Mouse (Mus musculus) adrenal gland, postnatal 14 days (tissue): ENCODE measurements around the gene Gli1. TPM values are rescaled to one million over a fixed set of nuclear protein-coding genes. Genes with fewer than 3 reads are reported as not detected.

Experiments
- DNase-seq: peaks from one replicate; pipeline ENCODE4 v3.0.0; 2021; ENCODE audit warnings: mixed read lengths
- long read RNA-seq, 2 experiments: library from polyadenylated mRNA; stranded (forward); transcript quantifications; one replicate each; pipeline ENCODE4 v2.0.0; 2021
- total RNA-seq: library from RNA; stranded (reverse); gene quantifications from 2 replicates; pipeline ENCODE4 v1.2.3, GENCODE M21; 2021

The Gli1 gene
- 3.9 and 4.7 TPM in 2 replicates for total RNA-seq
- long read RNA-seq, experiment 1, result 0 reads
- long read RNA-seq, experiment 2, partial matches to known transcripts, result 0 of 1 reads
- long read RNA-seq, experiment 2, other reads (novel, unspliced or antisense), result 1 of 1 reads

DNA sequence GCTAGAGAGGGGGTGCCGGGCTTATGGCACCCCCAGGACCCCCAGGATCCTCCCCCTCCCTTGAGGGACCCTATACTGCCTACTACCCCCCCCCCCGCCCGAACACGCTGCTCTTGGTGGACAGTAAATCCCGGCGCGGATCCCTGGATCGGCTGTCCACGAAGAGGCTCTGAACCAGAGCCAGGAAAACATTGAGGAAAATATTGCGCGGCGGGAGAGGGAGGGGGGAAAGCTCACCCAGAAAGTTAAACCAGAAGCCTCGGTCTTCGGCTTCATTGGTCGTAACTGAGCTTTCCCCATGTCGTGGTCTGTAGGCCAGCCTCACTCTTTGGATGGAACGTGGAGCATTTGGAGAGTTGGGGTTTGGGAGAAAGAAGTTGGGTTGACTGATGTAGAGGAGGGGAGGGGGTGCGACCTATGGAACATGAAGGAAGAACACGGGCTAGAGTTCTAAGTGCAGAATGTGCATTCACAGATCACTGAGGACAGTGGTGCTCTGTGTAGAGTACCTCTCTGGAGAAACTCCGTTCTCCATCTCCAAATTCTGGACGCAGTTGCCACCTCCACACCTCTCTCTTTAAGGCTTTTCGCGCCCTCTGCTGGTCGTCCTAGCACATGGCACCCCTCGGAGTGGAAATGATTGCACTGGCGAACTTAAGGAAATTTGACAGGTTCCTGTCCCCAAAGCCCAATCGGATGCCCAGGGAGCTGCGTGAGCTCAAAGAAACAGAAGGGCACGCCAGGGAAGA, at the start of gene Gli1:
Gene Gli1, minus strand, starts transcription at position 84 of the 749 bp plus-strand sequence.
- DNase-seq, result peak; percentile 92

DNA sequence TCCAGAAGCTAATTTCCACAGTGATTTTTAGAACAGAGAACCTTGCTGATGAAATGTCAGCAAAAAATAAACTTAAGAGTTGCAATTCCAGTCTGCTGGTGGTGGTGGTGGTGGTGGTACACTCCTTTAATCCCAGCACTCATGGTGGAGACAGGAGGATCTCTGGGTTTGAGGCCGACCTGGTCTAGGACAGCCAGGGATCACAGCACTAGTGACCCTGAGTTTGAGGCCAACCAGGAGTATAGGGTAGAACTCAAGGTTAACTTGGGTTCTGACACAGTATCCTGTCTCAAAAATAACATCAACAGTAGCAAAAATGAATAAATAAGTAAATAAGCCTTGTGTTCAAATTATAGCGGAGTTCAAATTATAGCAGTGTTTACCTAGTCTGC, 40.0 kb upstream of the Gli1 start:
- DNase-seq, result peak; percentile 21

DNA sequence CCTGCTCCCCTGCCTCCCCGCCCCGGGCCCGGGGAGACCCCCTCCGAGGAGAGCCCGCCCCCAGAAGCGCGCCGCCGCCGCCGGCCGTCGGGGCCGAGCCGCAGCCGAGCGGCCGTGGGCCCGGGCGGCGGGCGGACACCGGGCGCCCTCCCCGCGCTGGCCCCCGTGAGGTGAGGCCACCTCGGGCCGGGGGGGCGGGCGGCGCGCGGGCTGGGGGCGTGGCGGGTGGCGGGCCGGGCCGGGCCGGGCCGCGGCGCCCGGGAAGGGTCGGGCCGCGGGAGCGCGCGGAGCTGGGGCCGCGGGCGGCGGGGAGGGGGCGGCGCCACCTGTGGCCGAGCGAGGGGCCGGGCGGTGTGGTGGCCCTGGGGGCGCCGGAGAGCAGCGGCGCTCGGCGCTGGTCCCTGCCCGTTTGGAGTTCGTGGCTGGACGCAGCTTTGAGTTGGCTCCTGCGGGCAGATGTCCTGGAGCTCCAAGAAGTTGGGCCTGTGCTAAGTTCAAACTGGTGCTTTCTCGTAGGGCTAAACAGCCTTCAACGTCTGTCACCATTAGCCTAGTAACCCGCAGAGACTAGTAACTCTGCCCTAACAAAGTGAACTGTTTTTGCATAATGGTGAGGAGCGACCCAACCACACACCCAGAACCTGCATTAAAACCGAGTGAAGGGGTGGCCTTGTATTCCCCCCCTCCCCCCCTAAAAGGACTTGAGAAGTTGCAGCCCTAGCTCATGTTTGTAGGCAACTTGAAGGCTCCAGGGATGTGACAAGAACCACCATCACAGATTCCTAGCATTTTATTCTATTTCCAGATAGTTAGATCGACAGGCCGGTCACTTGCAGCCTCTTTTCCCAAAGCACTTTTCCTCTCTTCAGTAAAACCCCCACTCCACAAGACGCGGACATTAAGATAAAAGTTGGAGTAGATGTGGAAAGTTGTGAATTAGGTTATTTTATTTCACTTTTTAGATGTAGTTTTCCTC, 39.3 kb upstream of the Gli1 start:
- peak; percentile 81 for DNase-seq

DNA sequence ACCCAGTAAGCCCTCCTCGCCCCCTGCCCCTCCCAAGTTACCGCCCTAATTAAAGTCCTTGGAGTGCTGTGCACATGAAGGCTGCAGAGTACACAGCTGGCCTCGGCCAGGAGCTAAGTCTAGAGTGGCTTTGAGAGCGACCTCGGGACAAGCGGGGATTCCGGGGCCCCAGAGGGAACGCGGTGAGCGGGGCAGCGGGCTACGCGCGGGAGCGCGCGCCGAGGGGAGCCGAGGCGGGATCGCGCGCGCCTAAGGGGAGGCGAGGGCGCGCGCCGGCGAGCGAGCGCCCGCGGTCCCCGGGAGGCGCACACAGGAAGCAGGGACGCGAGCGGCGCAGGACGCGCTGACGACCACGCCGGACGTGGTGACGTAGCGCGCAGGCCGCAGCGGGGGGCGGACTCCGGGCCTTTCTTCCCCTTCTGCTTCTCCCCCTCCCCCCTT, 38.5 kb upstream of the Gli1 start, which contains the start of gene R3hdm2:
Gene R3hdm2, plus strand, starts transcription at position 77 of the 441 bp plus-strand sequence.
- peak; percentile 96 for DNase-seq

DNA sequence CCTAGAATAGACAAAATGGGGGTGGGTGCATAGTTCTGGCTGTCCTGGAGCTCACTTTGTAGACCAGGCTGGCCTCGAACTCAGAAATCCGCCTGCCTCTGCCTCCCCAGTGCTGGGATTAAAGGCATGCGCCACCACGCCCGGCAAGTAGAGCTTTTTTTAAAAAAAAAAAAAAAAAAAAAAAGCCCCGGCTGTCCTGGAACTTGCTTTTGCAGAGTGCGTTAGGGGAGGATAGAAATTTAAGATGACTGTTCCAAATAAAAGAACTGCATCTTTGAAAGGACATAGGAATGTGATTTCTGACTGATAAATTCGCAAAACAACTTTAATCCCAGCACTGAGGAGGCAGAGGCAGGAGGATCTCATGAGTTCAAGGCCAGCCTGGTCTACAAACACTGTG, 37.9 kb upstream of the Gli1 start:
- DNase-seq, result no peak

DNA sequence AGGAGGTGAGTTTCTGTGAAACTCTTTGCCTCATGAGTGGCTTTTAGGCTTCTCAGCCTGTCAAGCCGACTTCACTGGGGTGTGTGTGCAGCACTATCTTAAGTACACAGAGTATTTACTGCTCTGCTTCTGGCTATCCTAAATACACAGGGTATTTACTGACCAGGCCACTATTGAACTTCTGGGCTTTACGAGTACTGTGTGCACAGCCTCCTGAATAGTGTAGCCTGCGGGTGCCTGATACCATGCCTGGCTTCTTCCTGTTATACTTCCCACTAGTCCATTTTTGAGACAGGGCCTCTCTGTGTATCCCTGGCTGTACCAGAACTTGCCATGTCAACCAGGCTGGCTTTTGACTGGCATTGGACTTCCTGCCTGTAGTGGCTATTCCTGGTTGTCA, 35.9 kb upstream of the Gli1 start:
- no peak for DNase-seq

DNA sequence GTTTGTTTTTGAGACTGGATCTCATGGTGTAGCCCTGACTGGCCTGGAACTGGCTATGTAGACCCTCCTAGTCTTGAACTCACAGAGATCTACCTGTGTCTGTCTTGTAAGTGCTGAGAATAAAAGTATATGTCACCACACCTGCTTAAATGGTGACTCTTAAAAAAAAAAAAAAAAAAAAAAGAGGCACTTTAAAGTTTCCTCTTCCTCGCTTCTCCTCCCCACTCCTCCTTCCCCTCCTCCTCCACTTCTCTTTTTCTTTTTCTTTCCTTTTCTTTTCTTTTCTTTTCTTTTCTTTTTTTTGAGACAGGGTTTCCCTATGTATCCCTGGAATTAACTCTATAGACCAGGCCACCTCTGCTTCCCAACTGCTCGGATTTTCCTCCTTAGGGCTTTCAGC, 29.2 kb upstream of the Gli1 start:
- DNase-seq, result no peak

DNA sequence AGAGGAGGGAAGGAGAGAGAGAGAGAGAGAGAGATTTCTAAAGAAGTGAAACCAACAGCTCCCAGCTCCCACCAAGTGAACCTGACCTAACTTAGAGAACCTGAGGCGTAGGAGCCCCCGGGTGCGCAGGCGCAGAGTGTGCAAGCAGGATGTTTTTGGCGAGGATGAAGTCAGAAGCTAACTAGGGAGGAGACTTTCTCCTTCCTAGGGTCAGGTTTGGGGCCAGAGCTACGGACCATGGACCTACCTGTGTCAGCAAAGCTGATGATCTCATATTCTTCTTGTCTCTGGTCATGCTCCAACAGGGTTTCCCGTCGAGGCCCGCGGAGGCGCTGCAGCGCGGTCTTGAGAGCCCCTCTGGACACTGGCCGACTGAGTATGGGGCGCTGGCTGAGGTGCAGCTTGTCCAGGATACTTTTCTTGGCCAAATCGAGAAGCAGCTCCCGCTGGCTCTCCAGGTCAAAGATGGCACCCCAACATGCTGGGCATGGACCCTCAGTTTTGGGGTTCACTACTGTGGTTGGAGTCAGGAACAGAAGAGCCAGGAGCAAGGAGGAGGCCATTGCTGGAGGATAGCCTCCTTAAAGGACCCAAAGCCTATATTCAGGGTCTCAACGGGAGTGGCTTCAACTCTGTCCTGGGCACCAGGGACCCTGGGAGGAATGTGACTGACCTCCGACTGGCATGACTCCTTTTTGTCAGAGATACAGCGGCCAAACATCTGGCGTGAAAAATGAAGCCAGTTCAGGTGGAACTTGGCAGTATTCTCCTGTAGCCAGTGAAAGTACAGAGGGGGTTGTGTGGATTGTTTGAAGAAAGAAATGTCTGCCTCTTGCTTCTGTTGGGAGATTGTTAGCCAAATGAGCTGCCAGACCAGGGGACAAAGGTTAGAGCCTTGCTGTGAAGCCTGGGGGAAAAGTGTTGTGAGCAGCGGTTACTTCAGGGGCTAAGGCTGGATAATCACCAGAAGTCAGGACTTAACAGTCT, 28.4 kb upstream of the Gli1 start, which contains the start of gene Inhbc:
Gene Inhbc, minus strand, starts transcription at position 598 of the 987 bp plus-strand sequence.
- no peak for DNase-seq

DNA sequence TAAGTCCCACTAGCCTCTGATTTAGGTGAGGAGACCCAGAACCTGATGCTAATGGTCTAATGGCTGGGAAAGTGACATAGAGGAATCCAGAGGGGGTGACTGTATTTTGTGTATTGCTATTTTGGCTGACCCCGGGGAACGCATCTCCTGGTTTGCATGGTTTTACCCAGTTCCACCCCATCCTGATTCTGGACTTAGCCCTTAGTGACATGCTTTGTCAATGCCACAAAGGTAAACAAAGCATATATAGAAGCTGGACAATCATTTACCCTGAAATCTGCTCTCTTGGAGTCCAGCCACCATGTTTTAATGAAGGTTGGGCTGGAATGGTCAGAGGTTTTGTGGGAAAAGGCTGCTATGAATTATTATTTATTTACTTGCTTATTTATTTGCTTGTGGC, 26.5 kb upstream of the Gli1 start:
- DNase-seq, result no peak

DNA sequence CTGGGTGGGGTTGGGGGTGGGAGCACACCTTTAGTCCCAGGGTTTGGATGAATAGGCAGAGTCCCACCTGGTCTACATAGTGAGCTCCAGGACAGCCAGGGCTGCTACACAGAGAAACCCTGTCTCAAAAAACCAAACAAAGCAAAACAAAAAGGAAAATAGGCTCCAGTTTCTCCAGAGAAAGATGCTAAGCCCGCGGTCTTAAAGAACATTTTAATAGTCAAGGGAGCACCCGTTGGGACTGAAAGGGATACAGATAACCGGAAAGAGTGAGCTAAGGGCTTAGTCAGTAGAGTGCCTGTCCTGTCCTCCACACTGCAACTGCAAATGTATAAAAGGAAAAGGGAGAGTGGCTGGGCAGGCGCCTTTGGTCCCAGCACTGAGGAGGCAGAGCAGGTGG, 25.3 kb upstream of the Gli1 start:
- no peak for DNase-seq

DNA sequence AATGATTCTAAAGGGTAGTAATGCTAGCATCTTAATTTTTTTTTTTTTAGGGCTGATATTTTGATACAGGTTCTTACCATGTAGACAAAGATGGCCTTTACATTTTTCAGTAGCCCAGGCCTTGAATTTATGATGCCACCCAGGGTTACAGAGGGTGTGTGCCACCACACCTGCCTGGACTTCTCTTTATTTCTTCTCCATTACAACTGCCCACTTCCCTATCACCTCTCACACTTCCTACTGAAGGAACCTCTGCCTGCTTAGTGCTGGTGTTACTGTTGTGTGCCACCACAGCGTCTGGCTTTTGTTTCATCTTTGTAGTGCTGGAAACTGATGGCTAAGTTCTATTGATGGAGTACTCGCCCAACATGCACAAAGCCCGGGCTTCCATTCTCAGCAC, 18.9 kb upstream of the Gli1 start:
- DNase-seq, result no peak

DNA sequence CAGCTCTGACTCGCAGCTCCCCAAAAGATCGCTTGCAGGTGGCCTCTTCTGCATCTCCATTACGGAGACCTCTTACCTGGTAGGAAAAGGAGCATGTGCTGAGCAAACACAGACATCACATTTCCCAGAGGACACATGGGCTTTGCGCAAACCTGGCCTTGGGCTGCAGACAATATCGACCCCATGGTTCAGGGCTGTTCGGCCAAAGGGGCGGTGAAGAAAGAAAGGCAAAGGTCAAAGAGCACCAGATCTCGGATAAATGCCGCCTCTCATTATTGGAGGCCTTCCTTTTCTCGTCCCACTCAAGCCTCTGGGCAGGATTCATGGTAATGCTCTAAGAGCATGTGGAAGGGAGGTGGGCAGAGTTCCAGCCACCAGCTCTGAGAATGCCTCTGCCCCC, 13.6 kb upstream of the Gli1 start:
- DNase-seq, result no peak

DNA sequence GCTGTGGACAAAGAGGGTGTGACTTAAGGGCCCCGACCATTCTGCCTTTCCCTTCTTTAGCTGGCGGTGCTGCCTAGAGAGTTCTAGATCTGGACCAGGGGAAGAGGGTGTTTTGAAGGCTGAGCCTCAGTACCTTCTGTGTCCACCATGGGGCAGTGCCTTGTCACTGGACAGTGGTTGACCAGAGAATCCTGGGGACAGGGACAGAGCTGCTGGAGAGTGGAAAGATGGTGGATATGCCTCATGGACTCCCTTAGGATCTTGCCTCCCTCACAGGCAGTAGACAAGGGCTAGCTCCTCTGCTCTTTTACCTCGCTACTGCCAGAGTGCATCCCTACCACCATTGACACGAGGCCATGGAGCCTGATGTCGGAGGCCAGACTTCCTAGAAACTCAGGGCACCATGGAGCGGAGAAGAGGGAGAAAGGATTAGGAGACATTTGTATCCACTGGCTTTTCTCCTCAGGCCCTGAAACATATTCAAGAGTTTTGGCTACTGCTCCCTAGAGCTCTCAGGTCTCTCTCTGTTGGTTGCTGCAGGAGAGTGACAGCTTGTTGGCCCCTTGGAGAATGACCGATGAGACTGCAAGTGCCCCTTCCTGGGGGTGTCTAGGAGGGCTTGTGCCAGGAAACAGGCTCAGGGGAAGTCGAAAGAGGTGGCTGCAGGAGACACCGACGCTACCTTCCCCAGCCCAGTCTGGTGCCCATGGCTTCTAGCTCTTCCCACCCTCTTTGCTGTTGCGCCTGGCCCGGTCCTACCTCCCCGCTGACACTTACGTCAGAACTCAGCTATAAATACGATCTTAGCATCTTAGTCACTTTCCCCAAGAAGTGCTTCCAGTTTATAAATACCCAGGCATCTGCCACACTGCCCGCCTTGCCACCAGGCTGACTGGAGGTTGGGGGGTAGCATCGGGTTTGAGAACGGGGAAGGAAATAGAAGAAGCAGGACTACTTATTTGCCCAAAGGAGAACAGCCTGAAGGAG, 12.4 kb upstream of the Gli1 start, which contains the start of gene Inhbe:
Gene Inhbe, minus strand, starts transcription at position 503 of the 987 bp plus-strand sequence.
- peak; percentile 70 for DNase-seq

DNA sequence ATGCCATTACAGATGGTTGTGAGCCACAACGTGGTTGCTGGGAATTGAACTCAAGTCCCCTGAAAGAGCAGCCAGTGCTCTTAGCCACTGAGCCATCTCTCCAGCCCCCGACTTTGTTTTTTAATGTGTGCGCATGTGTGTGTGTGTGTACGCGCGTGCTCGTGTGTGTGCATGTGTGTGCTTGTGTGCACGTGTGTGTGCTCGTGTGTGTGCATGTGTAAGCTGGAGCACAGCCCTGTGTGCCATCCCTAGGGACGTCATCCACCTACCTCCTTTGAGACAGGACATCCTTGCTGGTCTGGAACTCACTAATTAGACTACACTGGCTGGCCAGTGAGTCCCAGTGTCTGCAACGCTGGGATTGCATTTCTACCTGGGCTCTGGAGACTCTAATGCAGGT, 11.0 kb upstream of the Gli1 start:
- DNase-seq, result no peak

DNA sequence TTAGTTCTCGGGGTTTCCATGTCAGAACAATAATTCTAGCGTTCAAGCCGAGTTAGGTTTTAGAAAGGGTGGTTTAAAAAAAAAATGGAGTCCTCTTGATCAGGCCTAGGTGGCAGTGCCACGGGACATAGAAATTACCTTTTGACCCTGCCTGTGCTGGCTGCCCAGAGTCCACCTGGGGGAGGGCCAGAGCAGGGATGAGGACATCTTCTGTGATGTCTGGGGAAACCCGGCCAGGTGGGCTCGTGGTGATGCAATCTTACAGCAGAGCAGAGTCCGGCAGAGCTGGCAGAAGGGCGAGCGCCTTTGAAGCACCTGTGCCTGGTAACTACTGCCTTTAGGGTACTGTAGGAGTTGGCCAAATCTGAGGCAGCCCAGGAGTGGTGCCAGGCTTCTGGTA, 10.4 kb upstream of the Gli1 start:
- DNase-seq, result no peak

DNA sequence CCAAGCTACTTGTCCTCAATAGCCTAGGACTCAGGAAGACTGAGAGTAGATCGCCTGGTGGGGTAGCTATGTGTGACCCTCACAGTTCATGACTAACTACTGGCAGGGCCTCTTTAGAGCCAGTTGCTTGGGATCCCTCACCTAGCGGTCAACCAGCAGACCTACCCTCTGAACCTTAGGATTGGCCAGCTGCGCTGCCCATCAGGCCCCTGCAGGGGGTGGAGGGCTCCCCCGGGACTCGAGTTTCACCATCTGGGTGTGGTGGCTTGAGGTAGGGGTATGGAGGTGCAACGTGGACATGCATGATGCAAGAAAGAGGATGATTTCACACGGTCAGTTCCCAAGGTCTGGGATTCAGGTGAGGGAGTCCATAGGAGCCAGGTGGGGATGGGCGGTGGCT, 9.9 kb upstream of the Gli1 start:
- DNase-seq, result no peak

DNA sequence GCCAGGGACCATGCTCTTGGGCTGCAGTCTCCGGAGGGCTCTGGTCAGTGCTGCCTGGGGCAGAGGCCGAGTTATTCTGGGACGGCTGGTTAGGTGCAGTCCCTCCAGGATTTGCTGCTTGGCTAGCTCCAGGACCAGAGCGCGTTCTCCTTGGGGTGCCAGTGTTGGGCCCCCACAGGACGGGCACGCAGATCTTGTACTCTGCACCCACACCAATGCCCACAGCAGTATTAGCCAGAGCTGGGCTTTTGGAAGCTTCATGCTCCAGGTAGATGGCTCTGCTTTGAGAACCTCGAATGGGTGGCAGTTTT, 9.5 kb upstream of the Gli1 start:
- DNase-seq, result no peak

DNA sequence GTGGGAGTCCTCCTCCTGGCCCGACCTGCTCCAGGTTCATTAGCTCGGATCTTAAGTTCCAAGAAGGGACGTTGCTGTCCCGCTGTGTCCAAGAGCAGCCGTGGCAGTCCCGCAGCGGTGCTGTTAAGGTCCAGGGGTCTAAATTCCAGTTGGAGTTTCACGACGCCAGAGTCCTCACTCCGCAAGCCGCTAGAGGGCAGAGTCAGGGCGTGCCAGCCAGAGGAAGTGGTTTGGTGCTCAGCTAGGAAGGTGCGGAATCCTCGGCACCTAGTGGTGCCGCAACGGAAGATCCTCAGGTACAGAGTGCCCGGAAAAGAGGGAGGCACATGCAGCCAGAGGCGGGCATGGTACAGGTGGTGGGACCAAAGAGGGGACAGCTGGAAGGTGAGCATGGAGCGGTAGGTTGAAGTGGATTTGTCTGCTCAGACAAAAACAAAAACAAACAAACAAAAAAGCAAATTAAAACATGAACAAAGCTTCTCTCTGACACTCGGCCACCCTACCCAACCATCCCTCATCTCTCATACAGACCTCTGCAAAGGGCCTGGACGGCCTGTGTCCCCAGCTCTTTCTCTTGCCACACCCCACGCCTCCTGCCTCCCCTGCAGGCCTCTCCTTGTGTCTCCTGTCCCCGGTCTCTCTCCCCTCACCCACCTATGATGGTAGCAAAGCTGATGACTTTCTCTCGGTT, 9.0 kb upstream of the Gli1 start:
- peak; percentile 81 for DNase-seq

DNA sequence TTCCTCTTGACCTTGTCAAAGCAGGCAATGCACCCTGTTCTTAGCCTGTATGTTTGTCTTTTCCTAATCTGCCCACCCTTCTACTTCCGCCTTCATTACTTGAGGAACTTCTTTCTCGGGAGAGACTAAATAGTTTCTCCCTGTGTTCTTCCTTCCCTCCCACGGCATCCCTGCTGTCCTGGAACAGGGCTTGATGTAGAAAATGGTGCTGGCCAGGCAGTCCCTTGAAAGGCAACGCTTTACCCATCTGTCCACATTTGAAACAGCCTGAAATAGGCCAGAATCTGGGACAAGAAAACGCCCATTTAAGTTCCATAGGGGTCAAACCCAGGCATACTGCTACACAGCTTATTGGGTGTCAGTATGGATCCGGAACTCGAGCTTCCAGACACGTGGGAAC, 8.0 kb upstream of the Gli1 start:
- DNase-seq, result no peak

DNA sequence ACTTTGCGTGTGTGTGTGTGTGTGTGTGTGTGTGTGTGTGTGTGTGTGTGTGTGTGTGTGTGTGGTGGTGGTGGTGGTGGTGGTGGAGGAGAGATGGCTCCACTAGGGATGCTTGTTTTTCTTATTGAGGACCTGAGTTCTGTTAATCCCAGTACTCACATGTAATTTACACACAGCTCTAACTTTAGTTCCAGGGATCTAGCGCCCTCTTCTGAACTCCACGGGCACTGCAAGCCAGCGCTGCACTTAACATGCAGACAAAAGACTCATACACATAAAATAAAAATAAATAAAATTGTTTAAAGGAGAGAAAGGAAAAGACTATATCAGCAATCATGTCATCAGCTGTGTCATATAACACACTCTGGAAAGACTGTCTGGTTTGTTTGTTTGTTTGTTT, 7.2 kb upstream of the Gli1 start:
- peak; percentile 50 for DNase-seq
